Mouse (Mus musculus) olfactory bulb, adult 2 months (tissue): ENCODE data around the gene Fam168a.

Experiments
- CTCF ChIP-seq: fragments of 200-500 bp; IDR thresholded peaks from 2 replicates; pipeline ENCODE4 v1.5.1; 2012; ENCODE audit warnings: low read depth, mild to moderate bottlenecking, low read length, moderate library complexity; ENCODE audit not compliant: insufficient read depth
- POLR2A ChIP-seq: fragments of 200-500 bp; IDR thresholded peaks from 2 replicates; pipeline ENCODE4 v1.6.1; 2012; ENCODE audit warnings: mild to moderate bottlenecking, low read depth, low read length, moderate library complexity; ENCODE audit not compliant: insufficient read depth

GRCm38 (mm10) chr7:100844385-100845025 lies 138.1 kb downstream of the Fam168a start:
- TF ChIP-seq POLR2A = no peak
- TF ChIP-seq CTCF = no peak
